Mouse (Mus musculus) heart, postnatal 0 days (tissue): ENCODE results near the gene Zfhx3.

Experiments
- CTCF ChIP-seq: IDR thresholded peaks from 2 replicates; pipeline ENCODE4 v1.5.1; 2016; ENCODE audit warnings: antibody characterized with exemption, control low read depth, low read depth
- EP300 ChIP-seq: IDR thresholded peaks from 2 replicates; pipeline ENCODE4 v1.6.1; 2016; ENCODE audit warnings: antibody characterized with exemption, low read depth

- TF ChIP-seq CTCF: no peak
- TF ChIP-seq EP300: no peak
Observed at GRCm38 (mm10) chr8:108422521-108422920, 480.1 kb downstream of the Zfhx3 start.
